Mouse (Mus musculus) urinary bladder, postnatal 36 days (tissue): Measurements from ENCODE around the gene Casp6.
A peak's percentile ranks its signal among the peaks of the same experiment; 100 is the strongest.

Experiments
- DNase-seq, 2 experiments: peaks; one replicate each; pipeline ENCODE4 v3.0.0; 2022; ENCODE audit warnings: low spot score in 2 of 2, mixed read lengths in 1 of 2

Gene Casp6

GRCm38 (mm10) chr3:129901271-129901809 is at the start of gene Casp6:
Gene Casp6 (plus strand): TSS chr3:129901425.
- peak; percentile 81 to 85 for DNase-seq

GRCm38 (mm10) chr3:129862592-129862991 is 38.6 kb upstream of the Casp6 start:
- no peak for DNase-seq

GRCm38 (mm10) chr3:129863698-129864097 is 37.5 kb upstream of the Casp6 start:
- DNase-seq: peak in 1 of 2 experiments; percentile 32

- DNase-seq: no peak
These were observed 23.9 kb upstream of the Casp6 start for GRCm38 (mm10) chr3:129877327-129877726.

- DNase-seq: peak; percentile 81 to 87
These were observed 22.7 kb upstream of the Casp6 start, which contains the start of gene Pla2g12a for GRCm38 (mm10) chr3:129878405-129879021. Gene Pla2g12a (plus strand): TSS chr3:129878606.

- peak in 1 of 2 experiments; percentile 48 for DNase-seq
These were observed 22.0 kb upstream of the Casp6 start for GRCm38 (mm10) chr3:129879131-129879757.

- DNase-seq: no peak
These were observed 21.3 kb upstream of the Casp6 start for GRCm38 (mm10) chr3:129879913-129880312.

- DNase-seq: no peak
These were observed 20.2 kb upstream of the Casp6 start for GRCm38 (mm10) chr3:129880925-129881593.

GRCm38 (mm10) chr3:129885577-129885976 is 15.6 kb upstream of the Casp6 start:
- no peak for DNase-seq

GRCm38 (mm10) chr3:129886430-129886829 is 14.8 kb upstream of the Casp6 start:
- no peak for DNase-seq

GRCm38 (mm10) chr3:129887779-129888517 is 13.3 kb upstream of the Casp6 start:
- DNase-seq: no peak

- no peak for DNase-seq
These were observed 9.2 kb upstream of the Casp6 start for GRCm38 (mm10) chr3:129892003-129892402.

GRCm38 (mm10) chr3:129893143-129893542 is 8.1 kb upstream of the Casp6 start:
- DNase-seq: no peak

- DNase-seq: no peak
These were observed 4.6 kb upstream of the Casp6 start for GRCm38 (mm10) chr3:129896591-129896990.

- DNase-seq: no peak
These were observed 2.3 kb upstream of the Casp6 start for GRCm38 (mm10) chr3:129898886-129899285.

GRCm38 (mm10) chr3:129903369-129903768 is 2.1 kb downstream of the Casp6 start:
- DNase-seq: no peak

- DNase-seq: no peak
These were observed 2.6 kb downstream of the Casp6 start for GRCm38 (mm10) chr3:129903866-129904265.

GRCm38 (mm10) chr3:129904381-129905132 is 3.3 kb downstream of the Casp6 start:
- DNase-seq: no peak

- no peak for DNase-seq
These were observed 10.8 kb downstream of the Casp6 start for GRCm38 (mm10) chr3:129912025-129912424.

- DNase-seq: no peak
These were observed 12.0 kb downstream of the Casp6 start for GRCm38 (mm10) chr3:129913241-129913640.

GRCm38 (mm10) chr3:129917424-129917823 is 16.2 kb downstream of the Casp6 start:
- no peak for DNase-seq
